Mouse (Mus musculus) urinary bladder, postnatal 0 days (tissue): Measurements from ENCODE around the gene Gm5415. TPM values are rescaled to one million over a fixed set of nuclear protein-coding genes. Genes with fewer than 3 reads are reported as not detected.

Experiments
- polyA plus RNA-seq: library from polyadenylated mRNA; unstranded; fragments of >200 nt; fragmentation: Nextera tagmentation; extraction: Ambion mirVana; gene quantifications from 2 replicates; pipeline ENCODE4 v1.2.1, GENCODE M21; 2015

Gene Gm5415
- not detected in 2 replicates for polyA plus RNA-seq

GRCm38 (mm10) chr1:32547194-32547593, at the start of gene Gm5415:
Gene Gm5415 (minus strand): TSS chr1:32547294.

